Mouse (Mus musculus): ENCODE measurements around the gene Mrps27. TPM values are rescaled to one million over a fixed set of nuclear protein-coding genes. Genes with fewer than 3 reads are reported as not detected.
A peak's percentile ranks its signal among the peaks of the same experiment; 100 is the strongest.

Gene Mrps27
- total RNA-seq, 2 experiments from 2014 or later: 27.5 to 29.6 TPM

DNA sequence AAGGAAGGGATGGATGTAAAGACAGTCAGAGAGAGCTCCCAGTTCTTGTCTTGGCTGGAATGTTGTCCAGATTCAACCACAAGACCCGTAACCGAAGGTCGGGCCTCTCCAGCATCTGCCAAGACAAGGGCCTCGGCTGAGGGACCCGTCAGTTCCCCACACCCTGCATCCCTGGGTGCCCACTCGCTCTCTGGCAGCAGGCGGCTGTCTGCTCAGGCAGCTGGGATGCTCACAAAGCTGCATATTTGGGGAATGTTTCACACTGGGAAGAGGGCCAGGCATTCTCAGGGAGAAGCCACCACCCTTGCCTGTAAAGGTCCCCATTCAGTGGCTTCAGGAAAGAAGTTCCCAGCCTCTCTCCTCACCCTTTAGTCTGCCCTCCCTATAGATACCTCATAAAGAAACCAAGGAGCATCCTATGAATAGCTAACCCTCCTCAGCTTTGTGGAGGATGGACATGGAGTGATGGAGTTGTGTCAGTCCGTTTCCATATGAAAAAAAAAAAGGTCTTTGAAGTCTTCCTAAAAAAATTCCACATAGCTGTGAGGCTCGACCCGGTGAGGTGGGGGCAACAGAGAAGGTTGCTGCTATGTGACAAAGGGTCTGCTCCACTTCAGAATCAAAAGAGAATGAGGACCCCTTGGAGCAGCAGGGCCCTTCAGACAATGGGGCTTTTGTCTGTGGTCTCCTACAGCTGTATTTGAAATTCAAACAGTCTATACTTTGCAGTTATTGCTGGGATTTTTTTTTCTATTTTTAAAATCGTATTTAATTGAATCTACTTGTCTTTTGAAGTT, 103.0 kb downstream of the Mrps27 start:
- intact Hi-C loops (cut with DNase I): no loop called here
- peak in 1 of 2 experiments; percentile 61 for DNase-seq (ENCODE audit: extremely low spot score in 1 of 2, low spot score in 2 of 2)

DNA sequence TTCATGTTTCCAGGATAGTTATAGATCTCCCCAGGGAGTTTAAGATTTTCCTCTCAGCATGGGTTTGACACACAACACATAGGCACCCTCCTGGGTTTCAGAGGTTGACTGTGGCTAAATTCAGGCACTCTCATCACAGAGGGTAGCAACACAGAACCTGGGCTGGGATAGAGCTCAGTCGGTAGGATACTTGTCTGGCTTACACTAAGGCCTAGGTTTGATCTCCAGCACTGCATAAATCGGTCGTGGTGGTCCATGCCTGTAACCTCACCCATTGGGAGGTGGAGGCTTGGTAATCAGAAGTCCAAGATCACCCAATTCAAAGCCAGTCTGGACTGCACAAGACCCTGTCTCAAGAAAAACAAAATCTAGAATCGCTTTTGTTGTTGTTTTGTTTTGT, 103.7 kb downstream of the Mrps27 start:
- DNase-seq (ENCODE audit: extremely low spot score in 1 of 2, low spot score in 2 of 2): no peak
- intact Hi-C loops (cut with DNase I): no loop called here

DNA sequence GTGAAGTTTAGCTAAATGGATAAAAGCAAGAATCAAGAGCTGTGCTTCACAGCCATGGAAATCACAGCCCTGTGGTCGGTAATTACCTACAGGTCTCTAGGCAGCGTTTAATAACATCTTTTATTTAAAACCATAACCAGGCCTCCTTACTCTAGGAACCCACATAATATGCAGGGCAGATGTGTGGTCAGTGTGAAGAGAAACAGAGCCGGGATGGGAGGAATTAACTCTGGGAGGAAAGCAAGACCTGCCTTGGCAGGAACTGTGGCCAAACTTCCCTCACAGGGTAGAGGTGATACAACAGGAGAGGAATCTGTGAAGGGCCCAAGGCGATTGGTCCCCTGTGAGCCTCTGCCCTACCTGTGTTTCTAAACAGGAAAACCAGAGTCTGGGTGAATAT, 105.0 kb downstream of the Mrps27 start:
- no peak for DNase-seq (ENCODE audit: extremely low spot score in 1 of 2, low spot score in 2 of 2)
- intact Hi-C loops (cut with DNase I): no loop called here

DNA sequence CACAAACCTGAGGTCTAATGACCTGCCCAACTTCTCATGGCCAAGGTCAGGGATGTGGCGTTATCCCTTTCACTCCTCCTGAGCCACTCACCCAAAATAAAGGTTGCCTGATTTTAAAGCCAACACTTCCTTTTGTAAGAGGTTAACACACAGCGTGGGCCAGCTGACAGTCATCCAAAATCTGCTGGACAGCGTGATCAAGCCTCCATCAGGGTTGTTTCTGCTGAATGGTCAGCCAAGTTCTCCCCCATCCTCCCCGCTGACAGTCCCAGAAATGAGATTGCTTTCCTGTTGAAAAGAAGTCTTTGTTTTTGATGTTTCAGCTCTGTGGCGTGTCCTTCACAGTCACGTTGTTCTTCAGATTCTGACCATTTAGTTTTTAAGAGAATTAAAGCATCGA, 106.2 kb downstream of the Mrps27 start:
- DNase-seq (ENCODE audit: extremely low spot score in 1 of 2, low spot score in 2 of 2): peak in 1 of 2 experiments; percentile 51
- intact Hi-C loops (cut with DNase I): no loop called here

DNA sequence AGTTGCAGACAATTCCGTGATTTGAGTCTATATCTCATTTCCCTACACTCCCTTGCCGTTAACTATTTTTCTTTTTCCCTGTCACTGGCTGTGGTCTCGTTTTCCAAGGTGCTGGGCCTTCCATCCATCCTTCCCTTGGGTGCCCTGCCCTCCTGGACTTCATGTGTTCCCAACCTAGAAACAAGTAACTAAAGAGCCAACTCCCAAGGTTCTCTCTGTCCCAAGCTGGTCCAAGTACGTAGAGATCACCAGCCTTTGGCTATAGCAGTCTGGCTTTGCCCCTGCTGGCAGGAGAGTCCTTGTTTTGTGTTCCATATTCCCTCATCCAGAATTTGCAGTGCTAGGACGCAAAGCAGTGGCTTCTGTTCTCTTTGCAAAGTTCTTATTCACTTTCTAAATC, 106.7 kb downstream of the Mrps27 start:
- no peak for DNase-seq (ENCODE audit: extremely low spot score in 1 of 2, low spot score in 2 of 2)
- intact Hi-C loops (cut with DNase I): no loop called here

DNA sequence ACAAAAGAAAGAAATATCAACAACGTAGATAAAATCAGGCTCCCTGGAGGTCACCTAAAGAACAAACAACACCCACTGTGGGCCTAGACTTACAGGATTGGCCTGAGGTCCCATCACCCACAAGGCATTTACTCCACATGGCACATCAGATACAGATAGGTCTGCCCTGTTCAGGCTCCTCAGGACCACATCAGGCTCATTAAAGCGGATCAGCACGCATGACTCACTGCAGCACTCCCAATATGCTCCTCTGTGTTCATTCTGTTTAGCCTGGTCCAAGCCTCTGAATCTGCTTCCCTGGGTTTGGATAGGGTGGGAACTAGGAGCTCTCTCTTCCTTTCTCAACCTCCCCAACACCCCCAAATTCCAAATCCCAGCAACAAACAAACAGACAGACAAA, 107.9 kb downstream of the Mrps27 start:
- DNase-seq (ENCODE audit: extremely low spot score in 1 of 2, low spot score in 2 of 2): no peak
- intact Hi-C loops (cut with DNase I): no loop called here

DNA sequence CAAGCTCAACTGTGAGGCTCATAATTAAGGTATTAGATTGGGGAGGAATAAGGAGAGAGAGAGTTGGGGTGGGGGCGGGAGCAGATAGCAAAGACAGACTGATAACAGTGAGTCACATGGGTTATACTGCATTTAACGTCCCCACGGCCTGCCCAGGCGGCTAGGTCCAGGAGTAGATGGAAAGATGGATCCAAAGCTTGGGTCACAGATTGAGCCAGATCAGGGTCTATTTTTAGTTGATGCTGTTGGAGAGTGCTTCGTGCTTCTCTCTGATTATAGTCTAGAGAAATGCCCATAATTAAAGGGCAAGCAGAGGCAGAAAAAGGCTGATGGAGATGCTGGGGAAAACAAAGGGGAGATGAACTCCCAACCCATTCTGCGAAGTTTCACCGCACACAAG, 110.4 kb downstream of the Mrps27 start:
- no peak for DNase-seq (ENCODE audit: extremely low spot score in 1 of 2, low spot score in 2 of 2)
- intact Hi-C loops (cut with DNase I): no loop called here

DNA sequence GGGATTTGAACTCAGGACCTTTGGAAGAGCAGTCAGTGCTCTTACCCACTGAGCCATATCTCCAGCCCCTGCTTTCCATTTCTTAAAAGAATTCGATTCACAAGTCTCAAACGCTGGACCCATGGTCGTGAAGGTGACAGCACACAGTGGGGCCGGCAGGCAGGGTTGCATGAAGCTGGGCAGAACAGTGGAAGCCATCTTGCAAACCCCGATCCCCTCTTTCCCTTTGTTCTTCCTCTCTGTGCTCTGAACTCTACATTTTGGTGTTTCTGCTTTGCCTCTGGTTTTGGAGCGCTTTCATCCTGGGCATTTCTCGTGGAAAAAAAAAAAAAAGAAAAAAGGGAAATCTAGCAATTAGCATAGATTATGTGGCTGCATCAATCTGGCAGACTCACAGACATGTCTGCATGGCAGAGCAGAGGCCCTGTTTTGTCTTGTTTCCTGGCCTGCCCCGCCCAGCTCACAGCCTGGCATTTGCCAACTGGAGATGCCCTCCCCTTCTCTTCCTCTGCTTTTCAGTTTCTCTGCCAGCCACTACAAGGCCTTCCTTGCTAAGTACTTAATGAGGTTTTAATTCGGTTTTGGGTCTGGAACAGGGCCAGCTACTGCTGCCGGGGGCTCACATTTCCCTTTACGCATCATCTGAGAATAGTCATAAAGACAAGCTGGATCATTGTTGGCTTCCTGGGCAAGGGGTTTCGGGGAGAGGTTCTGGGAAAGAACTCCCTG, 114.2 kb downstream of the Mrps27 start:
- DNase-seq (ENCODE audit: extremely low spot score in 1 of 2, low spot score in 2 of 2): peak in 1 of 2 experiments; percentile 43
- intact Hi-C loops (cut with DNase I): no loop called here

DNA sequence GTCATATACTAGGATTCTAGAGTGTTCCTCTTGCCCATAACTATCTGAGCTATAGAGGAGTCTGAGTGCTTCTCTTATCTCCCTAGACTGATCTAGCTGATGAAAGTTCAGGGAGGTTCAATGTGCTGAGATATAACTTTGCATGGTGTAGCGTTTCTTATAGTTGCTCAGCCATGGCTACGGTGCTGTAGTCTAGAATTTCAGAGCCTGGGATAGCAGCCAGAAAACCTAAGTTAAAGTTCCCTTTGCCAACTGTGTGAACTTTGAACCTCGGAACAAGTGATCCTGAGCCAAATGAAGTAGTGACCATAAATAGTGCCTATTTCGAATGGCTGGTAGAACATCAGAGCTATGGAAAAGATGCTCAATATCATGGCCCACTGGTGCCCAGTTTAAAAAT, 115.0 kb downstream of the Mrps27 start:
- intact Hi-C loops (cut with DNase I): no loop called here
- DNase-seq (ENCODE audit: extremely low spot score in 1 of 2, low spot score in 2 of 2): no peak

DNA sequence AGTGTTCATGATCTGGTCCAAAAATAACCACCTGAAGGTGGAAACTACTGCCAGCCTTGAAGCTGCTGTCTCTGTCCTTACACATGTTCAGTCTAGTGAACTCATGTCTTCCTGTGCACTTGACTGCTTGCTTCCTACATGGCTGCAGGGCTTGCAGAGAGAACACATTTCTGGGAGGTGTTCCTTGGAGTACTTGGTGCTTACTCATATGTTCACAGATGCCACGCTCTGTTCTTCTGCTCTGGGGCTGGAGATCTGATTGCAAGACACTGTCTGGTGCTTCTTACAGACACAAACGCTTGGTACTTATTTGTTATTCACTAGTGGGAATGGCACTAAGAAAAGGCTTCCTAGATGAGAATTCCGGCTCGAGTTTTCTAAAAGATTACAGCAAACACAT, 117.3 kb downstream of the Mrps27 start:
- intact Hi-C loops (cut with DNase I): no loop called here
- no peak for DNase-seq (ENCODE audit: extremely low spot score in 1 of 2, low spot score in 2 of 2)

DNA sequence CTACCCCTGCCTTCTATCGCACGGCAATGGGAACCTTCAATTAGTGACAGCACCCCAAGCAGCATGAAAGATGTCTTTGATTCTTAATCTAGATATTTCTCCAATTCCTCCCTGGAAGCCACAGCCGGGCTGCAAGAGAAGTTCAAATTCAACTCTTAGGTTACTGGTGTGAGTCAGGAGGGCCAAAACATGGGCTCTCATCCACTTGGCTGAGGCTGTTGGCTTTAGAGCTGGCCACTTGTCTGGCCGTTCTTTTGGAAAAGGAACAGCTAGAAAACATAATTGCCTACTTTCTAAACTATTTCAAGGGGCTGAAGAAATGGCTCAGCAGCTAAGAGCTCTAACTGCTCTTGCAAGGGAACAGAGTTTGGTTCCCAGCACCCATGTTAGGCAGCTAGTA, 120.0 kb downstream of the Mrps27 start:
- no peak for DNase-seq (ENCODE audit: extremely low spot score in 1 of 2, low spot score in 2 of 2)

More for the DNA sequence above, 120.0 kb downstream of the Mrps27 start:
- intact Hi-C loops (cut with DNase I): no loop called here

Other genes starting within 250 kb of the Mrps27 start
- gene Zfp366, start 160.0 kb upstream of the Mrps27 start, total RNA-seq (2021): 1 to 10 TPM; 4.7 to 5.2 TPM
- 10 to 100 TPM; 34.8 to 35.8 TPM for gene Ptcd2, start 81 bp upstream of the Mrps27 start, total RNA-seq (2021)
- gene Map1b, start 171.8 kb downstream of the Mrps27 start, total RNA-seq (2021): 1,000 to 10,000 TPM; 1,022 to 1,154 TPM